Mouse (Mus musculus) frontal cortex, adult 2 months (tissue): ENCODE measurements around the gene Snrpa. TPM values are rescaled to one million over a fixed set of nuclear protein-coding genes. Genes with fewer than 3 reads are reported as not detected.

Source experiments
- polyA plus RNA-seq: library from polyadenylated mRNA; depleted of rRNA; stranded (reverse); fragments of >200 nt; gene quantifications from 2 replicates; pipeline ENCODE4 v1.2.3, GENCODE M21; 2012; rRNA removed

Snrpa gene
- polyA plus RNA-seq, 1 experiment = 196 TPM

Other genes with a start within 250 kb of the Snrpa start
- gene Cyp2a12, start 167.2 kb downstream of the Snrpa start, polyA plus RNA-seq = not detected in 2 replicates
- 1.2 and 3.7 TPM in 2 replicates for gene Cyp2f2, start 76.4 kb downstream of the Snrpa start, polyA plus RNA-seq
- gene Cyp2t4, start 42.6 kb downstream of the Snrpa start, polyA plus RNA-seq = not detected in 2 replicates
- gene Egln2, start 29.5 kb downstream of the Snrpa start, polyA plus RNA-seq = 96.1 and 102 TPM in 2 replicates
- gene Rab4b, start 17.4 kb downstream of the Snrpa start, polyA plus RNA-seq = 124 and 128 TPM in 2 replicates
- gene Gm21983, start 15.2 kb downstream of the Snrpa start, polyA plus RNA-seq = 0.18 and 0.29 TPM in 2 replicates
- 4.4 TPM in 2 replicates for gene Mia, start 15.1 kb downstream of the Snrpa start, polyA plus RNA-seq
- 17.5 and 17.7 TPM in 2 replicates for gene BC024978, start 490 bp downstream of the Snrpa start, polyA plus RNA-seq
- gene Itpkc, start 32.4 kb upstream of the Snrpa start, polyA plus RNA-seq = 5.2 and 6.7 TPM in 2 replicates
- 39.1 and 40.5 TPM in 2 replicates for gene Coq8b, start 36.8 kb upstream of the Snrpa start, polyA plus RNA-seq
- 95.1 and 100 TPM in 2 replicates for gene Numbl, start 62.2 kb upstream of the Snrpa start, polyA plus RNA-seq
- gene Ltbp4, start 141.4 kb upstream of the Snrpa start, polyA plus RNA-seq = 68.8 and 69.8 TPM in 2 replicates
- gene Shkbp1, start 159.7 kb upstream of the Snrpa start, polyA plus RNA-seq = 58.4 and 62.8 TPM in 2 replicates
- 0.25 TPM in 1 of 2 replicates, not detected in the other for gene Gm20479, start 161.1 kb upstream of the Snrpa start, polyA plus RNA-seq